Mouse (Mus musculus): ENCODE data around the gene Plxdc1. TPM values are rescaled to one million over a fixed set of nuclear protein-coding genes. Genes with fewer than 3 reads are reported as not detected.

Gene Plxdc1
- polyA plus RNA-seq, 1 experiment from 2014 or later = 1.8 TPM

- no peak for TF ChIP-seq CTCF (IDR thresholded peaks at IDR 0.05; ENCODE audit: low read depth)
- Histone ChIP-seq H3K9me3 (replicated peaks; ENCODE audit: low read length) (no peaks in the 10 kb centered on the region), H3K27me3 (ENCODE audit: insufficient read depth, low read length) (no peaks in the 10 kb centered on the region), H3K4me1 (replicated peaks; ENCODE audit: insufficient read depth, low read length) (peaks cover 6% of the 10 kb centered on the region), H3K4me3 (replicated peaks; ENCODE audit: low read depth, low read length) (peak overlapping the region; percentile 88), H3K27ac (no peak overlapping the region), H3K36me3 (ENCODE audit: insufficient read depth, low read length) (peaks cover 25% of the 10 kb centered on the region), H3K4me2 (ENCODE audit: low read length) (peak overlapping the region; percentile 92), H3K9ac (ENCODE audit: low read depth, low read length) (peak overlapping the region; percentile 97)
- ATAC-seq (replicated peaks; ENCODE audit: low FRiP score, low read depth) (no peak), DNase-seq (ENCODE audit: low spot score) (no peak)
- 12% methylated on average over 7 of the region's 7 CpGs for WGBS
Observed at GRCm38 (mm10) chr11:98027785-98028184, 41.5 kb upstream of the Plxdc1 start.

GRCm38 (mm10) chr11:98027297-98027688 lies 41.0 kb upstream of the Plxdc1 start:
- Histone ChIP-seq H3K9me3 (replicated peaks; ENCODE audit: low read length) (no peaks in the 10 kb centered on the region), H3K9ac (ENCODE audit: low read depth, low read length) (peak overlapping the region; percentile 97), H3K4me1 (replicated peaks; ENCODE audit: insufficient read depth, low read length) (peaks cover 6% of the 10 kb centered on the region), H3K4me3 (replicated peaks; ENCODE audit: low read depth, low read length) (peak overlapping the region; percentile 88), H3K36me3 (ENCODE audit: insufficient read depth, low read length) (peaks cover 25% of the 10 kb centered on the region), H3K27me3 (ENCODE audit: insufficient read depth, low read length) (no peaks in the 10 kb centered on the region), H3K27ac (peak overlapping the region; percentile 92), H3K4me2 (ENCODE audit: low read length) (peak overlapping the region; percentile 92)
- under 1% methylated on average over 18 of the region's 18 CpGs for WGBS
- TF ChIP-seq CTCF (IDR thresholded peaks at IDR 0.05; ENCODE audit: low read depth) = no peak
- no peak for ATAC-seq (replicated peaks; ENCODE audit: low FRiP score, low read depth)
- DNase-seq (ENCODE audit: low spot score) = no peak

GRCm38 (mm10) chr11:98026570-98027296 lies 40.5 kb upstream of the Plxdc1 start, which contains the start of gene Rpl19:
Rpl19 (plus strand) TSS chr11:98026710.
- H3K9ac ChIP-seq (ENCODE audit: low read depth, low read length) = peak within 1 kb of the TSS; percentile 97
- H3K36me3 ChIP-seq (ENCODE audit: insufficient read depth, low read length) = peaks cover 25% of the 10 kb centered on the region
- no peaks in the 10 kb centered on the region for H3K27me3 ChIP-seq (ENCODE audit: insufficient read depth, low read length)
- TF ChIP-seq CTCF (IDR thresholded peaks at IDR 0.05; ENCODE audit: low read depth) = no peak
- peaks cover 6% of the 10 kb centered on the region for H3K4me1 ChIP-seq (replicated peaks; ENCODE audit: insufficient read depth, low read length)
- under 1% methylated on average over 63 of the region's 69 CpGs for WGBS
- H3K9me3 ChIP-seq (replicated peaks; ENCODE audit: low read length) = no peaks in the 10 kb centered on the region
- H3K4me3 ChIP-seq (replicated peaks; ENCODE audit: low read depth, low read length) = peak within 1 kb of the TSS; percentile 88
- H3K4me2 ChIP-seq (ENCODE audit: low read length) = peak within 1 kb of the TSS; percentile 92
- DNase-seq (ENCODE audit: low spot score) (peak; percentile 96), ATAC-seq (replicated peaks; ENCODE audit: low FRiP score, low read depth) (peak; percentile 66)
- H3K27ac ChIP-seq = peak within 1 kb of the TSS; percentile 92

DNA sequence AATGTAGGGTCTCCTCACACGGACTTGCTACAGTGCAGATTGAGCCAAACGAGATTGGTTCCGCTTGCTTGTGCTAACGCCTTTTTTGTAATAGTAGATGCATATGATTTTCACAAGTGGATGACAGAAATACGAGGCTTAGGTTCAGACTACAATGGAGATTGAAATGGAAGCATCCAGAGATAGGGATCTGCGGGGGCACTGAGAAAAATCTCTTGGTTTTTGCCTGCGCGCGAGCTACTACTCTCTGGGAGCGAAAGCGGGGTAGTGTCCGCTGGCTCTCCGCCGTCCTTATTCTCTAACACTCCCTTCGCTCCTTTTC lies 40.0 kb upstream of the Plxdc1 start:
- WGBS = 5% methylated on average over 15 of the region's 15 CpGs
- Histone ChIP-seq H3K4me3 (replicated peaks; ENCODE audit: low read depth, low read length) (peak overlapping the region; percentile 88), H3K27me3 (ENCODE audit: insufficient read depth, low read length) (no peaks in the 10 kb centered on the region), H3K4me2 (ENCODE audit: low read length) (peak overlapping the region; percentile 92), H3K9me3 (replicated peaks; ENCODE audit: low read length) (no peaks in the 10 kb centered on the region), H3K9ac (ENCODE audit: low read depth, low read length) (peak overlapping the region; percentile 97), H3K4me1 (replicated peaks; ENCODE audit: insufficient read depth, low read length) (peaks cover 6% of the 10 kb centered on the region), H3K36me3 (ENCODE audit: insufficient read depth, low read length) (peaks cover 23% of the 10 kb centered on the region), H3K27ac (peak overlapping the region; percentile 92)
- no peak for ATAC-seq (replicated peaks; ENCODE audit: low FRiP score, low read depth)
- no peak for DNase-seq (ENCODE audit: low spot score)
- TF ChIP-seq CTCF (IDR thresholded peaks at IDR 0.05; ENCODE audit: low read depth) = no peak

DNA sequence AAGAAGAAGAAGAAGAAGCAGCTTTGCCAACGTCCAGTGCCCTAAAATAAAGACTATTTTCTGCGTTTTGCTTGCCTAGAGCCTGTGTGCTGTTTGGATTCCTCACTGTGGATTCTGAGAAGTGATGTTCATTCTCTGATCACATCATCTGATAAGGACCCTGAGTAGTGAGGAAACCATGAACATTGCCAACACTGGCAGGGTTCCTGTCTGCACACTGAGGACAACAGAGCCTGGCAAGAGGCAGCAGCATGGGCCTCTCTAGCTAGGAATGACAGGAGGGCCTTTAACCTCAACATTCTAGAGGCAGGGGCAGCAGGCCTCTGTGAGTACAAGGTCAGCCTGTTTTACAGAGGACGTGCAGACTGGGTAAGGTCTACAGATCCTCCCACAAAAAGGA lies 38.3 kb upstream of the Plxdc1 start:
- 85% methylated on average over 3 of the region's 3 CpGs for WGBS

GRCm38 (mm10) chr11:98022555-98023371 lies 36.5 kb upstream of the Plxdc1 start, which contains the start of gene Cacnb1:
Cacnb1 (minus strand) TSS chr11:98023034.
- Histone ChIP-seq H3K4me2 (ENCODE audit: low read length) (peak within 1 kb of the TSS; percentile 96), H3K27ac (peak within 1 kb of the TSS; percentile 95), H3K9ac (ENCODE audit: low read depth, low read length) (peak within 1 kb of the TSS; percentile 81), H3K4me1 (replicated peaks; ENCODE audit: insufficient read depth, low read length) (peaks cover 15% of the 10 kb centered on the region), H3K36me3 (ENCODE audit: insufficient read depth, low read length) (peaks cover 6% of the 10 kb centered on the region; the same call in 1 of the 2 replicates), H3K9me3 (replicated peaks; ENCODE audit: low read length) (no peaks in the 10 kb centered on the region), H3K27me3 (ENCODE audit: insufficient read depth, low read length) (no peaks in the 10 kb centered on the region), H3K4me3 (replicated peaks; ENCODE audit: low read depth, low read length) (peak within 1 kb of the TSS; percentile 71)
- TF ChIP-seq CTCF (IDR thresholded peaks at IDR 0.05; ENCODE audit: low read depth) = no peak
- peak; percentile 29 for ATAC-seq (replicated peaks; ENCODE audit: low FRiP score, low read depth)
- peak; percentile 84 for DNase-seq (ENCODE audit: low spot score)
- WGBS = 1% methylated on average over 50 of the region's 52 CpGs

More for the DNA sequence above, 38.3 kb upstream of the Plxdc1 start:
- Histone ChIP-seq H3K9me3 (replicated peaks; ENCODE audit: low read length) (no peaks in the 10 kb centered on the region), H3K4me1 (replicated peaks; ENCODE audit: insufficient read depth, low read length) (peaks cover 15% of the 10 kb centered on the region), H3K36me3 (ENCODE audit: insufficient read depth, low read length) (peaks cover 7% of the 10 kb centered on the region), H3K27me3 (ENCODE audit: insufficient read depth, low read length) (no peaks in the 10 kb centered on the region), H3K9ac (ENCODE audit: low read depth, low read length) (no peak overlapping the region), H3K4me2 (ENCODE audit: low read length) (no peak overlapping the region), H3K4me3 (replicated peaks; ENCODE audit: low read depth, low read length) (no peak overlapping the region), H3K27ac (no peak overlapping the region)
- ATAC-seq (replicated peaks; ENCODE audit: low FRiP score, low read depth) = no peak
- TF ChIP-seq CTCF (IDR thresholded peaks at IDR 0.05; ENCODE audit: low read depth) = no peak
- no peak for DNase-seq (ENCODE audit: low spot score)
